Mouse (Mus musculus) testis, adult 2 months (tissue): ENCODE results near the gene Pllp.

Source experiments
- CTCF ChIP-seq: fragments of 200-500 bp; IDR thresholded peaks from 2 replicates; pipeline ENCODE4 v1.5.1; 2012; ENCODE audit warnings: low read depth, mild to moderate bottlenecking, inconsistent platforms, low read length, moderate library complexity; ENCODE audit not compliant: control insufficient read depth, insufficient read depth, insufficient replicate concordance
- POLR2A ChIP-seq: fragments of 200-500 bp; IDR thresholded peaks from 2 replicates; pipeline ENCODE4 v1.6.1; 2012; ENCODE audit warnings: low read depth, mild to moderate bottlenecking, inconsistent platforms, low read length, moderate library complexity; ENCODE audit not compliant: control insufficient read depth

- no peak for TF ChIP-seq POLR2A
- TF ChIP-seq CTCF, result no peak
Observed at GRCm38 (mm10) chr8:94715871-94716270, 19.8 kb upstream of the Pllp start.
